Mouse (Mus musculus): ENCODE data around the gene Kptn. TPM values are rescaled to one million over a fixed set of nuclear protein-coding genes. Genes with fewer than 3 reads are reported as not detected.

Kptn gene
- polyA plus RNA-seq, 1 experiment from 2014 or later = 30.5 TPM

GRCm38 (mm10) chr7:16102686-16103226 lies 16.9 kb upstream of the Kptn start:
- Histone ChIP-seq H3K9me3 (no peaks in the 10 kb centered on the region), H3K36me3 (peaks cover 61% of the 10 kb centered on the region), H3K4me1 (replicated peaks) (peaks cover 36% of the 10 kb centered on the region), H3K27me3 (ENCODE audit: insufficient read depth, poor library complexity, severe bottlenecking) (no peaks in the 10 kb centered on the region), H3K27ac (0 out of 2 replicates have a peak overlapping the region, but pooled peaks have one; percentile 67), H3K4me3 (no peak overlapping the region)
- DNase-seq (ENCODE audit: low spot score) = no peak
- WGBS = 89% methylated on average over 5 of the region's 5 CpGs

- DNase-seq (ENCODE audit: low spot score) = no peak
- no peaks in the 10 kb centered on the region for H3K9me3 ChIP-seq
- H3K4me3 ChIP-seq = no peak overlapping the region
- H3K27me3 ChIP-seq (ENCODE audit: insufficient read depth, poor library complexity, severe bottlenecking) = no peaks in the 10 kb centered on the region
- peaks cover 71% of the 10 kb centered on the region for H3K36me3 ChIP-seq
- H3K27ac ChIP-seq = peak overlapping the region; percentile 42; the same call in 1 of the 2 replicates
- peaks cover 34% of the 10 kb centered on the region for H3K4me1 ChIP-seq (replicated peaks)
- WGBS = 80% methylated on average over 6 of the region's 6 CpGs
Observed at GRCm38 (mm10) chr7:16103760-16104159, 15.9 kb upstream of the Kptn start.

GRCm38 (mm10) chr7:16104611-16105388 lies 14.9 kb upstream of the Kptn start:
- Histone ChIP-seq H3K36me3 (peaks cover 82% of the 10 kb centered on the region), H3K4me3 (no peak overlapping the region), H3K4me1 (replicated peaks) (peaks cover 24% of the 10 kb centered on the region), H3K9me3 (no peaks in the 10 kb centered on the region), H3K27me3 (ENCODE audit: insufficient read depth, poor library complexity, severe bottlenecking) (no peaks in the 10 kb centered on the region), H3K27ac (no peak overlapping the region; the same call in 1 of the 2 replicates)
- DNase-seq (ENCODE audit: low spot score) = no peak
- 92% methylated on average over 7 of the region's 7 CpGs for WGBS

DNA sequence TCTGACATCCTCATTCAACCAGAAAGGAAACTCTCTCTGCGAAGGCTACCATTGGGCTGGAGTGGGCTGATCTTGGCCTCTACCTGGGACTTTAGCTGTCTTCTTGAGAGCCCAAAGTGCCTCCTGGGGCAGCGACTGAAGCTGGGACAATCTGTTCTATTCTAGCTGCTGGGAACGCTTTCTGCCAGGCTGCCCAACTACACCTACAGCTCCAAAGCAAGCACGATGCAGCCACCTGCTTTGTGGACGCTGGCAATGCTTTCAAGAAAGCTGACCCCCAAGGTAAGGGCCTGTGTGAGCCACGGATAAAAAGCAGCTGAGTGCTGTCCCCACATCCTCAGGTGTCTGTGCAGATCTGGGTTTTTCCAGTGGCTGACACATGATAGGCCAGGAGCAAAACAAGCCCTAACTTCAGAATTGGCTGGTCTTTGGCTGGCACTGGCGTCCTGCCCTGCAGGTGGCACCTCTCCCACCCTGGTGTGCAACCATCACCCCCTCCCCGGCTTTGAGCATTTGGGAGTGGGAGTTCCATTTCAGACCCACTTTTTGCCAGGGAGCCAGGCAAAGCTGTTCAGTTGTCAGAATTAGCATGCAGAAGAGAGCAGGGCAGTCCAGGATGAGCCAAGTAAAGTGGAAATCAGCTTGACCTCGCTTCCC lies 10.7 kb upstream of the Kptn start:
- Histone ChIP-seq H3K27ac (no peak overlapping the region), H3K36me3 (peaks cover 88% of the 10 kb centered on the region), H3K9me3 (no peaks in the 10 kb centered on the region), H3K4me1 (replicated peaks) (0 out of 2 replicates have a peak, but pooled peaks cover 4% of the 10 kb centered on the region), H3K4me3 (no peak overlapping the region), H3K27me3 (ENCODE audit: insufficient read depth, poor library complexity, severe bottlenecking) (no peaks in the 10 kb centered on the region)
- DNase-seq (ENCODE audit: low spot score) = no peak
- WGBS = 92% methylated on average over 9 of the region's 9 CpGs

DNA sequence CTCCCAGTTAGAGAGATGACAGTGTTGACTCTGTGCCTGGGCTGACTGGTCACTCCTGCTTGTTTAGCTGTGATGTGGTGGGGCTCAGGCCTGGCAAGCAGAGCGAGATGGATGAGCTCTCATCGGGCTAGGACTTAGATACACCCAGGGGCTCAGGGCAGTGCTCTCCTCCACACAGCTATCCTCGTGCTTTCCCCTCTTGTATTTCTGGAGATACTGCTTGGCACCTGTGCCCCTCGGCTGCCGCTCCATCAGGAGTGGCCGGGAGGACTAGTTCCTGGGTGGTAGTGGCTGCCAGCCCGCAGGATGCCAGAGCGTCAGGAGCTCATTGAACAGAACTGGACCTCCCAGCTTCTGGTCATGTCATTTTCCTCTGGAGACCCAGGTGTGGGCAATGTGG lies 9.5 kb upstream of the Kptn start:
- Histone ChIP-seq H3K27me3 (ENCODE audit: insufficient read depth, poor library complexity, severe bottlenecking) (no peaks in the 10 kb centered on the region), H3K9me3 (no peaks in the 10 kb centered on the region), H3K4me1 (replicated peaks) (no peaks in the 10 kb centered on the region), H3K36me3 (peaks cover 89% of the 10 kb centered on the region), H3K27ac (no peak overlapping the region), H3K4me3 (no peak overlapping the region)
- 96% methylated on average over 8 of the region's 8 CpGs for WGBS
- DNase-seq (ENCODE audit: low spot score) = no peak

DNA sequence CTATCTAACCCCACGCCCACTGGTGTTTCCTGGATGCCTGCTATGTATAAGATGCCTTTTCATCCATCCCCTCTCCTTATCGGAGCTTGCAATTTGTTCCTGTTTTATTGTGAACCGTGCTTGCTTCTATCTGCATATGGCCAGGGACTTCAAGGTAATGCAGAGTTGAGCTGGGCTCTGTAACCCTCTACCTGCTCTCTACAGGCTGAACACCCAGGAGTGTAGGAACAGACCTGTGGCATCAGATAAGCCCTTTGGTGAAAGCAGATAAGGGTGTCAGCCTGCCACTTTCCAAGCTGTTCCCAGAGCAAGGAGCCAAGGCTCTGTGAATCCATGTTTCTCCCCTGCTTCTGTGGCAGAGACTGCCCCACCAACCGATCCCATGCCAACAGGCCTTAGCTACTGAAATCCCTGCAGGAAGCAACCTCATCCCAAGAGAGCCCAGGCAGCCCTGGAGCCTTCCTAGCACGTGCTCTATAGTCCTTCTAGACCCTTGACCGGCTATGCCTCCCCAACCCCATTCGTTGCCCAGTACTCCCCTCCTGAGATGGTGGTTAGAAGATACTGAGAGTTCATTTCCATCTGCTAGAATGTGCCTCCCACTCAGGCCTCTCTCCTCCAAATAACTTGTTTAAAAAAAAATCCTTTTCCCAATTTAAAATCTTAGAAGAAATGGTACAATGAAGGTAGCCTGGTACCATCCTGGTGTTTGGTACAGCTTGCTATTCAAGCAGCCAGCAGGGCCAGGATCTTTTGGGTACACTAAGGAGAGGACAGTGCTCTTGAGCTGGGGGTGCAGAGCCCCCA lies 8.2 kb upstream of the Kptn start:
- WGBS = 91% methylated on average over 7 of the region's 7 CpGs
- Histone ChIP-seq H3K27ac (no peak overlapping the region), H3K9me3 (no peaks in the 10 kb centered on the region)

DNA sequence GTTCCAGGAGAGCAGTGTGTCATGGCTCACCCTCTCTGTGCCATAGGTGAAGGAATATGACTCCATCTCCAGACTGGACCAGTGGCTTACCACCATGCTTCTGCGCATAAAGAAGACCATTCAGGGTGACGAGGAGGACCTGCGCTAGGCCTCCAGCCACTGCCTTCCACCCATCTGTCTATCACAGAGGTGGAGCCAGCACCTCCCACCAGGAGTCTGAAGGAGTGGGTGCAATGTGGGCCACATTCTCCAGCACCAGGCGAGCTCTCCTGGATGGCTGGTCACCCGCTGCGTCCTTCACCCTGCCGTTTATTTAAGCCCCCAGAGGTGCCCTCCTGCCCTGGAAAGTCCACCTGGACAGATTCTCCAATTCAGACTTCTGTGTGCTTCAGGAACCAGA lies 3.3 kb upstream of the Kptn start:
- Histone ChIP-seq H3K4me3 (no peak overlapping the region), H3K36me3 (peaks cover 66% of the 10 kb centered on the region), H3K27me3 (ENCODE audit: insufficient read depth, poor library complexity, severe bottlenecking) (no peaks in the 10 kb centered on the region), H3K4me1 (replicated peaks) (peaks cover 18% of the 10 kb centered on the region), H3K9me3 (no peaks in the 10 kb centered on the region), H3K27ac (no peak overlapping the region)
- 92% methylated on average over 7 of the region's 7 CpGs for WGBS
- DNase-seq (ENCODE audit: low spot score) = no peak

More for the DNA sequence above, 8.2 kb upstream of the Kptn start:
- H3K4me3 ChIP-seq = no peak overlapping the region
- DNase-seq (ENCODE audit: low spot score) = no peak
- no peaks in the 10 kb centered on the region for H3K4me1 ChIP-seq (replicated peaks)
- no peaks in the 10 kb centered on the region for H3K27me3 ChIP-seq (ENCODE audit: insufficient read depth, poor library complexity, severe bottlenecking)
- H3K36me3 ChIP-seq = peaks cover 96% of the 10 kb centered on the region

- Histone ChIP-seq H3K9me3 (no peaks in the 10 kb centered on the region), H3K4me3 (no peak overlapping the region), H3K27me3 (ENCODE audit: insufficient read depth, poor library complexity, severe bottlenecking) (no peaks in the 10 kb centered on the region), H3K36me3 (peaks cover 60% of the 10 kb centered on the region), H3K4me1 (replicated peaks) (peaks cover 18% of the 10 kb centered on the region), H3K27ac (no peak overlapping the region)
- DNase-seq (ENCODE audit: low spot score) = no peak
- 88% methylated on average over 3 of the region's 3 CpGs for WGBS
Observed at GRCm38 (mm10) chr7:16117100-16117499, 2.6 kb upstream of the Kptn start.

- H3K27ac ChIP-seq = peak overlapping the region; percentile 95; the same call in 1 of the 2 replicates
- H3K36me3 ChIP-seq = peaks cover 41% of the 10 kb centered on the region
- WGBS = 56% methylated on average over 9 of the region's 9 CpGs
Observed at GRCm38 (mm10) chr7:16120262-16120600, 536 bp downstream of the Kptn start.

GRCm38 (mm10) chr7:16125829-16126228 lies 6.1 kb downstream of the Kptn start:
- DNase-seq (ENCODE audit: low spot score) = no peak
- Histone ChIP-seq H3K4me1 (replicated peaks) (peaks cover 21% of the 10 kb centered on the region), H3K27me3 (ENCODE audit: insufficient read depth, poor library complexity, severe bottlenecking) (peaks cover under 1% of the 10 kb centered on the region; the same call in 1 of the 2 replicates), H3K9me3 (no peaks in the 10 kb centered on the region), H3K27ac (no peak overlapping the region), H3K4me3 (no peak overlapping the region), H3K36me3 (peaks cover 17% of the 10 kb centered on the region)
- 78% methylated on average over 9 of the region's 9 CpGs for WGBS

More at GRCm38 (mm10) chr7:16120262-16120600, 536 bp downstream of the Kptn start:
- peaks cover 18% of the 10 kb centered on the region for H3K4me1 ChIP-seq (replicated peaks)
- H3K27me3 ChIP-seq (ENCODE audit: insufficient read depth, poor library complexity, severe bottlenecking) = no peaks in the 10 kb centered on the region
- no peak for DNase-seq (ENCODE audit: low spot score)
- no peaks in the 10 kb centered on the region for H3K9me3 ChIP-seq
- H3K4me3 ChIP-seq = peak overlapping the region; percentile 66

GRCm38 (mm10) chr7:16128344-16128743 lies 8.6 kb downstream of the Kptn start:
- Histone ChIP-seq H3K4me1 (replicated peaks) (peaks cover 43% of the 10 kb centered on the region), H3K4me3 (no peak overlapping the region), H3K27me3 (ENCODE audit: insufficient read depth, poor library complexity, severe bottlenecking) (peaks cover 11% of the 10 kb centered on the region; the same call in 1 of the 2 replicates), H3K36me3 (peaks cover 17% of the 10 kb centered on the region), H3K27ac (no peak overlapping the region), H3K9me3 (no peaks in the 10 kb centered on the region)
- WGBS = 85% methylated on average over 6 of the region's 6 CpGs
- no peak for DNase-seq (ENCODE audit: low spot score)

DNA sequence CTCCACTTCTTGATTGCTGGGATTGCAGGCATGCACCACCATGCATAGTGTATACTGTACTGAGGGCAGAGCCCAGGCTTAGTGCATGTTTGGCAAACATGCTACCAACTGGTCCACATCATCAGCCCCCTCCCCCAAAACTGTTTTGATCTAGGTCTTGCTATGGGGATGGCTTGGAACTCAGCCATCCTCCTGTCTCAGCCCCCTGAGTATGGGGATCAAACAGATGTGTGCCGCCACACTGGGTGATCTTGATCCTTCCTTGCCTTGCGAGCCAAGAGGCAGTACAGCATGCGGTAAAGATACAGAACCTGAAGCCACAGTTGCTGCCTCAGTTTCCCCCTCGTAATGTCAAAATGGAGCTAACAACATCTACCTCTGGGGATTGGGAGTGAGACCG lies 9.2 kb downstream of the Kptn start:
- H3K4me3 ChIP-seq = peak overlapping the region; percentile 79; the same call in 1 of the 2 replicates
- peak overlapping the region; percentile 91; the same call in 1 of the 2 replicates for H3K27ac ChIP-seq
- no peak for DNase-seq (ENCODE audit: low spot score)
- peaks cover 11% of the 10 kb centered on the region for H3K36me3 ChIP-seq
- H3K27me3 ChIP-seq (ENCODE audit: insufficient read depth, poor library complexity, severe bottlenecking) = peaks cover 11% of the 10 kb centered on the region; the same call in 1 of the 2 replicates
- WGBS = 74% methylated on average over 5 of the region's 5 CpGs
- no peaks in the 10 kb centered on the region for H3K9me3 ChIP-seq
- H3K4me1 ChIP-seq (replicated peaks) = peaks cover 48% of the 10 kb centered on the region

All from hindbrain, embryonic 10.5 days (tissue).